Mouse (Mus musculus) kidney, adult 2 months (tissue): ENCODE results near the gene Grap2.

ENCODE experiments used
- CTCF ChIP-seq: fragments of 200-500 bp; conservative IDR thresholded peaks from 2 replicates; pipeline ENCODE4 v1.5.1; 2011; ENCODE audit warnings: low read depth, mild to moderate bottlenecking, control low read depth, low read length, moderate library complexity, mixed read lengths; ENCODE audit not compliant: insufficient read depth, insufficient read length
- POLR2A ChIP-seq: fragments of 200-500 bp; IDR thresholded peaks from one replicate; pipeline ENCODE4 v1.6.1; 2011; ENCODE audit warnings: low read depth, low read length, control low read depth

- no peak for TF ChIP-seq POLR2A
- TF ChIP-seq CTCF = no peak
Observed at GRCm38 (mm10) chr15:80559978-80560377, 12.4 kb upstream of the Grap2 start.
